Mouse (Mus musculus) neural tube, embryonic 13.5 days (tissue): Measurements from ENCODE around the gene Ppp1r10. TPM values are rescaled to one million over a fixed set of nuclear protein-coding genes. Genes with fewer than 3 reads are reported as not detected.

ENCODE experiments used
- ATAC-seq: fragments of 200-750 bp; cut with Nextera tagmentation; 2 replicates; pipeline ENCODE4 v1.8.0; 2017; ENCODE audit warnings: low read depth, mild to moderate bottlenecking, moderate TSS enrichment, moderate library complexity
- H3K27ac ChIP-seq: fragments of 300-500 bp; sonication (generic); replicated peaks from 2 replicates; pipeline ENCODE4 v1.5.1; 2015; ENCODE audit warnings: moderate library complexity, mild to moderate bottlenecking, inconsistent platforms
- H3K27me3 ChIP-seq: fragments of 300-500 bp; sonication (generic); 2 replicates; pipeline ENCODE4 v1.6.1; 2015; ENCODE audit warnings: mild to moderate bottlenecking, inconsistent platforms
- H3K36me3 ChIP-seq: fragments of 300-500 bp; sonication (generic); 2 replicates; pipeline ENCODE4 v1.6.1; 2015; ENCODE audit warnings: mild to moderate bottlenecking, inconsistent platforms
- H3K4me1 ChIP-seq: fragments of 300-500 bp; sonication (generic); replicated peaks from 2 replicates; pipeline ENCODE4 v1.6.1; 2015; ENCODE audit warnings: inconsistent platforms
- H3K4me2 ChIP-seq: fragments of 300-500 bp; sonication (generic); 2 replicates; pipeline ENCODE4 v1.6.1; 2015; ENCODE audit warnings: inconsistent platforms, mild to moderate bottlenecking, moderate library complexity
- H3K4me3 ChIP-seq: fragments of 300-500 bp; sonication (generic); 2 replicates; pipeline ENCODE4 v1.5.1; 2015; ENCODE audit warnings: mild to moderate bottlenecking, inconsistent platforms
- H3K9ac ChIP-seq: fragments of 300-500 bp; sonication (generic); 2 replicates; pipeline ENCODE4 v1.6.1; 2015; ENCODE audit warnings: moderate library complexity, mild to moderate bottlenecking, inconsistent platforms
- H3K9me3 ChIP-seq: fragments of 300-500 bp; sonication (generic); 2 replicates; pipeline ENCODE4 v1.6.1; 2016; ENCODE audit warnings: inconsistent platforms
- WGBS: fragments of 180-500 bp; shearing (Covaris S2); methylation state at CpG from one replicate; pipeline ENCODE4 v1.1.7; 2015; 5-methylcytosine and 5-hydroxymethylcytosine counted together
- polyA plus RNA-seq: library from polyadenylated mRNA; unstranded; fragments of >200 nt; fragmentation: Nextera tagmentation; extraction: Ambion mirVana; gene quantifications from 2 replicates; pipeline ENCODE4 v1.2.1, GENCODE M21; 2015

Ppp1r10 gene
- polyA plus RNA-seq, 1 experiment from 2014 or later: 44.6 TPM

GRCm38 (mm10) chr17:35909186-35909918, 6.9 kb upstream of the Ppp1r10 start:
- Histone ChIP-seq H3K4me2 (peak overlapping the region; percentile 76), H3K27me3 (no peaks in the 10 kb centered on the region), H3K4me3 (peak overlapping the region; percentile 61), H3K36me3 (peaks cover 62% of the 10 kb centered on the region), H3K9ac (peak overlapping the region; percentile 90), H3K27ac (peak overlapping the region; percentile 90), H3K9me3 (no peaks in the 10 kb centered on the region), H3K4me1 (peaks cover 37% of the 10 kb centered on the region)
- ATAC-seq: peak; percentile 55
- 20% methylated on average over 20 of the region's 20 CpGs for WGBS

GRCm38 (mm10) chr17:35909919-35910369, 6.3 kb upstream of the Ppp1r10 start, which contains the start of gene Atat1:
Atat1 (minus strand) TSS chr17:35910075.
- H3K9me3 ChIP-seq: no peaks in the 10 kb centered on the region
- H3K4me3 ChIP-seq: peak within 1 kb of the TSS; percentile 61
- peak within 1 kb of the TSS; percentile 90 for H3K9ac ChIP-seq
- 3% methylated on average over 25 of the region's 25 CpGs for WGBS
- H3K27me3 ChIP-seq: no peaks in the 10 kb centered on the region
- peak within 1 kb of the TSS; percentile 76 for H3K4me2 ChIP-seq
- peaks cover 39% of the 10 kb centered on the region for H3K4me1 ChIP-seq
- H3K27ac ChIP-seq: peak within 1 kb of the TSS; percentile 90
- peaks cover 57% of the 10 kb centered on the region for H3K36me3 ChIP-seq
- ATAC-seq: peak; percentile 91

- H3K36me3 ChIP-seq: peaks cover 22% of the 10 kb centered on the region
- ATAC-seq: no peak
- 0 out of 2 replicates have a peak overlapping the region, but pooled peaks have one; percentile 99 for H3K27ac ChIP-seq
- H3K27me3 ChIP-seq: no peaks in the 10 kb centered on the region
- WGBS: 84% methylated on average over 6 of the region's 6 CpGs
- peak overlapping the region; percentile 73 for H3K4me2 ChIP-seq
- no peaks in the 10 kb centered on the region for H3K9me3 ChIP-seq
- H3K4me3 ChIP-seq: peak overlapping the region; percentile 75
- H3K4me1 ChIP-seq: peaks cover 22% of the 10 kb centered on the region
- H3K9ac ChIP-seq: no peak overlapping the region; the same call in 1 of the 2 replicates
These were observed 1.3 kb upstream of the Ppp1r10 start for GRCm38 (mm10) chr17:35914975-35915374.

- Histone ChIP-seq H3K9ac (peak overlapping the region; percentile 72), H3K4me1 (peaks cover 26% of the 10 kb centered on the region), H3K4me3 (peak overlapping the region; percentile 75), H3K27me3 (no peaks in the 10 kb centered on the region), H3K27ac (peak overlapping the region; percentile 99), H3K9me3 (no peaks in the 10 kb centered on the region), H3K4me2 (peak overlapping the region; percentile 73), H3K36me3 (peaks cover 22% of the 10 kb centered on the region)
- no peak for ATAC-seq
- 3% methylated on average over 28 of the region's 28 CpGs for WGBS
These were observed 517 bp upstream of the Ppp1r10 start for GRCm38 (mm10) chr17:35915538-35916296.

DNA sequence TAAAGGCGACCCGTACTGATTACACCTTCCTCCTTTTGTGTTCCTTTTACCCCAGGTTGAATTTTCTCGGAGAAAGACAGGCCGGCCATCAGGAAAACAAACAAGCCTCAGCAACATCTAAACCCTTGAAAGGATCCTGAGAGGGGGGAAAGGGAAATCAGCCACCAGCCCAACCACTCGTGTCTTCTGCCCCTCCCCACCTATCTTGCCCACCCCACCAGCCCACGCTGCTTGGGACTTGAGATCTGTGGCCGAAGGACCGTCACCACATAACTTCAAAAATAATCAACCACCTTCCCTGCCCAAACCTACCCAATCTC, 869 bp downstream of the Ppp1r10 start:
- peak overlapping the region; percentile 100 for H3K9ac ChIP-seq
- H3K4me1 ChIP-seq: peaks cover 40% of the 10 kb centered on the region
- no peak for ATAC-seq
- H3K27me3 ChIP-seq: no peaks in the 10 kb centered on the region
- peak overlapping the region; percentile 99 for H3K27ac ChIP-seq
- H3K4me3 ChIP-seq: peak overlapping the region; percentile 75
- H3K36me3 ChIP-seq: peaks cover 18% of the 10 kb centered on the region
- no peaks in the 10 kb centered on the region for H3K9me3 ChIP-seq
- under 1% methylated on average over 8 of the region's 8 CpGs for WGBS
- H3K4me2 ChIP-seq: peak overlapping the region; percentile 78

DNA sequence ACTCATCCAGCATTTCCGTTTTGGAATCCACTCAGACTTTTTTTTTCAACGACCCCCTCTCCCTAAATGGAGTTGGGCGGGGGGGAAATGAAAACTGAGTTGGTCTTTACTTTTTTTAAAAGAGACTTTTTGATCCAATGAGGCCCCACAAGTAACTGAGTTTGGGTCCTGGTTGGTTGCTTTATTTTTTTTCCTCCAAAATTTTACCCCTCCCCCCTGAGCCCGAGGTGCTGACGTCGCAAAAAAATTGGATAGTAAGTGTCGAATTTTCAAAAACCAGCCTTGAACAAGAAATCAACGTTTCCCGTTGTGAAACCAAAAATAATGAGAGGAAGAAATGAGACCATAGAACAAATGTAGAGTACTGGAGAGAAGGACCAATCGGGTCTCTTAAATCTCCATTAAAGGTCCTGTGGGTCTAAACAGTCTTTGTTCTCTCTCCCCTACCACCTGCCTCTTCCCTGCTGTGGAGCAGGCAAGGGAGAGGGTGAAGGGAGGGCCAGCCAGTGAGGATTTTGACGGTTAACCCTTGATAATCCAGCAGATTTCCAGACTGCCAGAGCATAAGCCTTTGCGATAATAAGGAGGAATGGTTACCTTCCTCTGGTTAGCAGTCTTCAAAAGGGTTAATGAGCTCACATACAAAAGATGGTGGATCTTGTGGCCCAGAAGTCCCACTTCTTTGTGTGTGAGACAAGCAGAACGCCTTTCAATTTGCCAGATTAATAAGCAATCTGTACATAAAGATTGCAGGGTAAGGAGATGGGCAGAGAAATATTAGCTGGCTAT, 1.4 kb downstream of the Ppp1r10 start:
- Histone ChIP-seq H3K9me3 (no peaks in the 10 kb centered on the region), H3K4me1 (peaks cover 46% of the 10 kb centered on the region), H3K27me3 (no peaks in the 10 kb centered on the region), H3K27ac (peak overlapping the region; percentile 99), H3K4me2 (peak overlapping the region; percentile 78), H3K9ac (peak overlapping the region; percentile 100), H3K36me3 (peaks cover 15% of the 10 kb centered on the region; the same call in 1 of the 2 replicates), H3K4me3 (peak overlapping the region; percentile 75)
- ATAC-seq: peak; percentile 9
- WGBS: 0% methylated on average over 13 of the region's 13 CpGs

DNA sequence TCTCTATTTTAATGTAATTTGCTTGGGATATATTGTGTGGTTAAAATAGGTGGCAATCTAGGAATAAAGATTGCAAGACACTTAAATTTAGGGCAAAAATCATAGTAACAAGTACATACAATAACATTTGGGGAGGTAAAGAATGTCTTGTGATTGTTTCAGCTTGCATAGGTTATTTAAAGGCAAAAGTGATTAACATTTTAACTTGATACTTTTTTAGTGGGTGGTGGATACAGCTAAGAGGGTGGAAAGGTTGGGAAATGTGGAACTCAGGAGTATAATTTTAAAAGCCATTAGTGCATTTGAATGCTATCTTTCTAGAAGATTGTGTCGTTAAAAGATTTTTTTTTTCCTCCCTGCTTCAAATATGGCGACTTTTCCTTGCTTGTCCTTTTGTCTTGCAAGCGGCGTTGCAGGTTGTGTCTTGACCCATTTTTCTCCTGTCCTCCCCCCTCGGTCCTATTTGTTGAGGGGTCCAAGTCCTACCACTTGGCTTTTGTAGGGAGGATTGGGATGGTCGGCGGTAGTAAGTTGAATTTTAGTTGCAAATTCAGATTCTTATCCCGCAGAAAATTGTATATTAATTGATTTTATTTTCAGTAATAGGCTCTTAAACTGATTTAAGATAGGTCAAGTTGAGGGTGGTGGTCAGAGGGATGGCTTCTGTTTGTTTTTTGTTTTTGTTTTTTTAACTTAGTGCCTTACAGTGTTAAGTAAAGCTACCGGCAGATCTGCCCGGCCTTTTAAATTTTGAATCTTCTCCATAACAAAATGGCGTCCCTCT, 2.2 kb downstream of the Ppp1r10 start:
- H3K4me2 ChIP-seq: peak overlapping the region; percentile 78
- H3K9ac ChIP-seq: peak overlapping the region; percentile 100
- peaks cover 13% of the 10 kb centered on the region for H3K36me3 ChIP-seq
- H3K9me3 ChIP-seq: no peaks in the 10 kb centered on the region
- H3K4me1 ChIP-seq: peaks cover 48% of the 10 kb centered on the region
- no peaks in the 10 kb centered on the region for H3K27me3 ChIP-seq
- no peak for ATAC-seq
- peak overlapping the region; percentile 75 for H3K4me3 ChIP-seq
- 0% methylated on average over 11 of the region's 11 CpGs for WGBS
- H3K27ac ChIP-seq: peak overlapping the region; percentile 99

DNA sequence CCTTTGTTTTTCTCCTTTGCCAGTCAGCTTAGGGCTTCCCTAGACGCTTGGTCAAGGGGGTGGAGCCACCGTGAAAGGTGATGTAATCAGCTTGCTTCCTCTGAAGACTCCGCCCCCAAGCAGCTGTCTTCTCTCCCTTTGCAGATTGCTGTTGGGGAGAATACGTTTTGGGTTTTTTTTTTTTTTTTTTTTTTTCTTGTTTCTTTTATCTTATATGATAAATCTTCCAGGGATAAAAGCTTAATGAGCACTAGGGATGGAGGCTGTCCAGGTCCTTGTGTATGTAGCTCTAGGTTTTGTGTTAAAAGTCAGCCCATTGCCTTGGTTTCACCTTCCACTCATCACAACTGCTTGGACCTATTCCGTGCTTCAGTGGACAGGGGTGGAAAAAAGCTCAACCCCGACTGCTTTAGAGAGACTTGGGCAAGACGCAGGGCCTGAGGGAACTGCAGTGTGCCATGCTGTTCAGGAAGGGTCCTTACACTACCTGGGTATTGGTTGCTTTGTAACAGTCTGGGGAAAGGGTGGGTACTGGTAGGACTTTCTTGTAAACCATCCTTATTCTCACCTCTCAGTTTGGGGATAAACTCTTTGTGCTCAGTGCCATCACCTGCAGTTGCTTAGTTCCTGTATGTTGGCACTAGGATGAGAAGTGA, 3.0 kb downstream of the Ppp1r10 start:
- H3K9ac ChIP-seq: peak overlapping the region; percentile 100

DNA sequence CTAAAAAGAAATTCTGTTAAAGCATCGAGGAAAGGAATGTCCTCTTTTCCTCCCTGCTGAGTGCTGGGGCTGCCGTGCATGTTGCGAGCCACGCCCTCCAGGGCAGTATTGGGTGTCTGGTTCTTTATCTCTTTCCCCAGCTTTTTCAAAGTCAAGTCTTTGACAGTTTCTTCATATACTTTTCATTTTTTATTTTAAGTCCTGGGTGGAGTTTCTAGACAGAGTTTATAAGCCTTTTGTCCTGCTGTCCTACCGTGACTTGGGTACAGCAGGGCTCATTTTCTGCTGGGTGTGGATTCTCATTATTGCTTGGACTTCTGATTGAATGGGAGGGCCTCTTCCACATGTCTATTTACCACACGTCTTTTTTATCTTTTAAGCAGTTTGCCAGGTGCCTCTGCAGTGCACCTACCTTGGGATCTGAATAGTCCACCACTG, 3.6 kb downstream of the Ppp1r10 start:
- peak overlapping the region; percentile 75 for H3K4me3 ChIP-seq
- peak overlapping the region; percentile 78 for H3K4me2 ChIP-seq
- H3K9ac ChIP-seq: peak overlapping the region; percentile 100
- no peaks in the 10 kb centered on the region for H3K27me3 ChIP-seq
- peaks cover 20% of the 10 kb centered on the region for H3K36me3 ChIP-seq
- no peaks in the 10 kb centered on the region for H3K9me3 ChIP-seq
- no peak for ATAC-seq
- H3K4me1 ChIP-seq: peaks cover 47% of the 10 kb centered on the region
- 39% methylated on average over 6 of the region's 6 CpGs for WGBS
- H3K27ac ChIP-seq: peak overlapping the region; percentile 99

More for the DNA sequence above, 3.0 kb downstream of the Ppp1r10 start:
- Histone ChIP-seq H3K27me3 (no peaks in the 10 kb centered on the region), H3K4me1 (peaks cover 48% of the 10 kb centered on the region), H3K4me2 (peak overlapping the region; percentile 78), H3K27ac (peak overlapping the region; percentile 99), H3K36me3 (peaks cover 15% of the 10 kb centered on the region), H3K4me3 (peak overlapping the region; percentile 75), H3K9me3 (no peaks in the 10 kb centered on the region)
- ATAC-seq: peak; percentile 36
- WGBS: 7% methylated on average over 7 of the region's 7 CpGs

GRCm38 (mm10) chr17:35920384-35920783, 4.2 kb downstream of the Ppp1r10 start:
- peak overlapping the region; percentile 75 for H3K4me3 ChIP-seq
- H3K27me3 ChIP-seq: no peaks in the 10 kb centered on the region
- peaks cover 42% of the 10 kb centered on the region for H3K4me1 ChIP-seq
- peaks cover 25% of the 10 kb centered on the region for H3K36me3 ChIP-seq
- peak overlapping the region; percentile 99 for H3K27ac ChIP-seq
- H3K9ac ChIP-seq: peak overlapping the region; percentile 100
- no peaks in the 10 kb centered on the region for H3K9me3 ChIP-seq
- peak overlapping the region; percentile 78 for H3K4me2 ChIP-seq
- no peak for ATAC-seq
- 83% methylated on average over 1 of the region's 1 CpGs for WGBS
